Mouse (Mus musculus) bone marrow, adult 2 months (tissue): Measurements from ENCODE around the gene Tbc1d1. TPM values are rescaled to one million over a fixed set of nuclear protein-coding genes. Genes with fewer than 3 reads are reported as not detected.

ENCODE experiments used
- H3K27ac ChIP-seq: fragments of 200-500 bp; 2 replicates; pipeline ENCODE4 v1.5.1; 2012; ENCODE audit warnings: low read depth, mild to moderate bottlenecking, control low read depth, inconsistent platforms, low read length; ENCODE audit not compliant: control insufficient read depth, poor library complexity, insufficient read depth
- H3K4me1 ChIP-seq: fragments of 200-500 bp; 2 replicates; pipeline ENCODE4 v1.6.1; 2011; ENCODE audit warnings: low read length; ENCODE audit not compliant: control insufficient read depth, insufficient read depth
- H3K4me3 ChIP-seq: fragments of 200-500 bp; replicated peaks from 2 replicates; pipeline ENCODE3; 2011; ENCODE audit warnings: mild to moderate bottlenecking, low read depth, low read length, control low read depth; ENCODE audit not compliant: control insufficient read depth
- CTCF ChIP-seq: fragments of 200-500 bp; IDR thresholded peaks from 2 replicates; pipeline ENCODE4 v1.5.1; 2011; ENCODE audit warnings: low read length, control low read depth; ENCODE audit not compliant: control insufficient read depth, insufficient read depth
- POLR2A ChIP-seq: fragments of 200-500 bp; IDR thresholded peaks from 2 replicates; pipeline ENCODE4 v1.6.1; 2011; ENCODE audit warnings: low read depth, mild to moderate bottlenecking, control low read depth, low read length, borderline replicate concordance; ENCODE audit not compliant: control insufficient read depth
- WGBS: fragments of 180-500 bp; shearing (Covaris S2); methylation state at CpG from one replicate; pipeline ENCODE4 v1.1.7; 2018; 5-methylcytosine and 5-hydroxymethylcytosine counted together
- polyA plus RNA-seq: library from polyadenylated mRNA; stranded (reverse); fragments of >200 nt; gene quantifications from 2 replicates; pipeline ENCODE4 v1.2.4, GENCODE M21; 2011; ENCODE audit warnings: low replicate concordance; ENCODE audit not compliant: missing spikeins, insufficient read depth, insufficient read length

Tbc1d1 gene
- polyA plus RNA-seq, 1 experiment, result 10.3 TPM

- Histone ChIP-seq H3K4me3 (no peak overlapping the region), H3K27ac (no peak overlapping the region), H3K4me1 (no peaks in the 10 kb centered on the region)
- WGBS, result 78% methylated on average over 4 of the region's 4 CpGs
- TF ChIP-seq CTCF (no peak), POLR2A (no peak)
These were observed 129.2 kb downstream of the Tbc1d1 start for GRCm38 (mm10) chr5:64285289-64285688.

- TF ChIP-seq CTCF (no peak), POLR2A (no peak)
- 86% methylated on average over 13 of the region's 13 CpGs for WGBS
- Histone ChIP-seq H3K4me1 (no peaks in the 10 kb centered on the region), H3K4me3 (no peak overlapping the region), H3K27ac (no peak overlapping the region)
These were observed 129.7 kb downstream of the Tbc1d1 start for GRCm38 (mm10) chr5:64285851-64286250.

GRCm38 (mm10) chr5:64287287-64287686 lies 131.2 kb downstream of the Tbc1d1 start:
- H3K4me3 ChIP-seq, result no peak overlapping the region
- H3K4me1 ChIP-seq, result no peaks in the 10 kb centered on the region
- TF ChIP-seq CTCF (no peak), POLR2A (no peak)
- no peak overlapping the region for H3K27ac ChIP-seq
- 78% methylated on average over 8 of the region's 8 CpGs for WGBS

GRCm38 (mm10) chr5:64288031-64288928 lies 132.2 kb downstream of the Tbc1d1 start:
- WGBS, result 56% methylated on average over 14 of the region's 14 CpGs
- no peak overlapping the region for H3K27ac ChIP-seq

GRCm38 (mm10) chr5:64289202-64290060 lies 133.3 kb downstream of the Tbc1d1 start:
- Histone ChIP-seq H3K4me1 (no peaks in the 10 kb centered on the region), H3K4me3 (no peak overlapping the region), H3K27ac (peak overlapping the region; percentile 15; the same call in 1 of the 2 replicates)
- 52% methylated on average over 5 of the region's 5 CpGs for WGBS
- TF ChIP-seq CTCF, result peak; percentile 94
- no peak for TF ChIP-seq POLR2A

More at GRCm38 (mm10) chr5:64288031-64288928, 132.2 kb downstream of the Tbc1d1 start:
- TF ChIP-seq POLR2A (no peak), CTCF (no peak)
- H3K4me3 ChIP-seq, result no peak overlapping the region
- H3K4me1 ChIP-seq, result no peaks in the 10 kb centered on the region

GRCm38 (mm10) chr5:64290061-64290345 lies 133.9 kb downstream of the Tbc1d1 start:
- H3K27ac ChIP-seq, result peak overlapping the region; percentile 15; the same call in 1 of the 2 replicates
- WGBS, result 22% methylated on average over 4 of the region's 4 CpGs

GRCm38 (mm10) chr5:64291657-64292056 lies 135.6 kb downstream of the Tbc1d1 start:
- no peaks in the 10 kb centered on the region for H3K4me1 ChIP-seq
- no peak overlapping the region for H3K4me3 ChIP-seq
- H3K27ac ChIP-seq, result no peak overlapping the region
- 83% methylated on average over 5 of the region's 5 CpGs for WGBS
- TF ChIP-seq POLR2A (no peak), CTCF (no peak)

More at GRCm38 (mm10) chr5:64290061-64290345, 133.9 kb downstream of the Tbc1d1 start:
- TF ChIP-seq CTCF (no peak), POLR2A (no peak)
- no peaks in the 10 kb centered on the region for H3K4me1 ChIP-seq
- H3K4me3 ChIP-seq, result no peak overlapping the region

- H3K4me3 ChIP-seq, result no peak overlapping the region
- peaks cover 5% of the 10 kb centered on the region; the same call in 1 of the 2 replicates for H3K4me1 ChIP-seq
- TF ChIP-seq CTCF (no peak), POLR2A (no peak)
- no peak overlapping the region for H3K27ac ChIP-seq
These were observed 139.5 kb downstream of the Tbc1d1 start for GRCm38 (mm10) chr5:64295621-64296020.
